Comparison of ENCODE assay signal across 9 mouse cellular contexts in genomic region chr8:127495226-127495780, GRCm38 (mm10).
DNase-seq lines count a peak whose midpoint lies in the region; TF ChIP-seq lines count a peak whose summit lies in the region.
"Had no signal": no experiment of that assay in that cellular context is flagged by ENCODE, and none has a peak within 500 bp of the region (broad histone marks: within the 10 kb centered on the region; RNA-seq: fewer than 3 reads in every experiment).

No protein-coding gene starts in this region.

- TF ChIP-seq POLR2A in lung, adult 2 months (IDR thresholded peaks at IDR 0.05; ENCODE audit: borderline replicate concordance, extremely low read depth, low read depth, low read length), result no peak

- WGBS in lung, adult 2 months, result 69% methylated on average over 4 of the region's 4 CpGs

- no peak for TF ChIP-seq CTCF in lung, adult 2 months (IDR thresholded peaks at IDR 0.05; ENCODE audit: insufficient read depth, low read length)

- H3K4me1 ChIP-seq in lung, adult 2 months (ENCODE audit: control insufficient read depth, insufficient read depth, low read length), result peaks cover 3% of the 10 kb centered on the region

- no peak overlapping the region for H3K4me3 ChIP-seq in lung, adult 2 months (replicated peaks; ENCODE audit: extremely low read depth, low read depth, low read length)
- H3K4me3 ChIP-seq: midbrain, embryonic 12.5 days had no signal

- intact Hi-C loops in heart, postnatal 25 days (cut with DNase I), result no loop called here

- peak; percentile 24 for DNase-seq in adrenal gland, postnatal 14 days
- no peak for DNase-seq in adrenal gland, adult 8-10 months
- peak; percentile 31 for DNase-seq in lung, postnatal 10 days
- no peak for DNase-seq in lung, adult 2 months
- peak; percentile 42 for DNase-seq in kidney, postnatal 10 days
- peak; percentile 73 for DNase-seq in thymus, postnatal 14 days
- DNase-seq in layer of hippocampus, postnatal 25 days (ENCODE audit: extremely low spot score in 1 of 2, low spot score in 1 of 2), result no peak
- no peak for DNase-seq in heart, postnatal 25 days (ENCODE audit: low spot score)

Comparison
In these comparisons a context has a peak if more than half of its experiments do, and no peak if none do; other contexts are left out.
1. DNase-seq: peak in adrenal gland, postnatal 14 days (single experiment), lung, postnatal 10 days (single experiment), kidney, postnatal 10 days (single experiment) and thymus, postnatal 14 days (single experiment); none in adrenal gland, adult 8-10 months (single experiment), lung, adult 2 months (single experiment), layer of hippocampus, postnatal 25 days (0 of 2) and heart, postnatal 25 days (single experiment).